Mouse (Mus musculus) liver, embryonic 14.5 days (tissue): ENCODE measurements around the gene Dnah8.

Source experiments
- CTCF ChIP-seq: IDR thresholded peaks from 2 replicates; pipeline ENCODE4 v1.5.1; 2016; ENCODE audit warnings: antibody characterized with exemption, low read depth, control low read depth
- EP300 ChIP-seq: IDR thresholded peaks from 2 replicates; pipeline ENCODE4 v1.6.1; 2016; ENCODE audit warnings: antibody characterized with exemption, low read depth

GRCm38 (mm10) chr17:30849813-30850212, 225.7 kb downstream of the Dnah8 start:
- TF ChIP-seq EP300 (no peak), CTCF (no peak)
